Mouse (Mus musculus) megakaryocyte-erythroid progenitor cell, adult 5 weeks (primary cell): ENCODE results near the gene Gabre. TPM values are rescaled to one million over a fixed set of nuclear protein-coding genes. Genes with fewer than 3 reads are reported as not detected.

Source experiments
- polyA plus RNA-seq: library from polyadenylated mRNA; stranded (reverse); fragments of >175 nt; gene quantifications from 2 replicates; pipeline ENCODE4 v1.2.3, GENCODE M21; 2012

Gabre gene
- 0.15 and 0.56 TPM in 2 replicates for polyA plus RNA-seq

DNA sequence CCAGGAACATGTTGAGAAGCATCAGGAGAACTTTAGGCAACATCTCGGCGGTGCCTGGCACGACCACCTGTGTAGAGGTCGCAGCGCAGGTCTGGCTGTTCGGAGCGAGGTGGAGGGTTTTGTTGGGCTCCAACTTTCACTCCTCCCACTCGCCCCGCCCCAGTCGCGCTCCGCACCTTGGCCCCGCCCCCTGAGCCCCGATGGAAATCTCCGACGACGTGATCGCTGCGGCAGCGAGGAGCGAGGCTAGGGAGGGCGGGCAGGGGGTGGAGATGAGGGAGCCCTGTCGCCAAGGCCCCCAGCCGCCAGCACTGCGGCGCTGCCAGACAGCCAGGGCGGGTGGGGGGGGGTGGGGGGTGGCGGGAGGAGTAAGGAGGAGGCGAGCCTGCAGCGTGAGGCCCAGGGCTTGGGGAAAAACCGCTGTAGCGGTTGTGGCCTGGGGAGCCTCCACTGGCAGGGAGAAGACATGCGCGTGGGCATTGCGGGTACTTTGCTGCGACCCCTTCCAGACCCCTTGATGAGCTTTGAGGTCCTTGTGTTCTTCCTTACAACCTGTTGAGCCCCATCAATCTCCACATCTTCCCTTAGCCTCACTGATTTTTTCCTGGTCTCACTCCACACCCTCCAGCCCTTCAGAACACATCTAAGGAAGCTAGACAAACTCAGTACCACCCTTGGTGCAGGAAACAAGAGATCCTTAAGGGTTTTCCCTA is at the start of gene Gabre:
TSS of gene Gabre (minus strand) at position 145 of the 713 bp plus-strand sequence.

DNA sequence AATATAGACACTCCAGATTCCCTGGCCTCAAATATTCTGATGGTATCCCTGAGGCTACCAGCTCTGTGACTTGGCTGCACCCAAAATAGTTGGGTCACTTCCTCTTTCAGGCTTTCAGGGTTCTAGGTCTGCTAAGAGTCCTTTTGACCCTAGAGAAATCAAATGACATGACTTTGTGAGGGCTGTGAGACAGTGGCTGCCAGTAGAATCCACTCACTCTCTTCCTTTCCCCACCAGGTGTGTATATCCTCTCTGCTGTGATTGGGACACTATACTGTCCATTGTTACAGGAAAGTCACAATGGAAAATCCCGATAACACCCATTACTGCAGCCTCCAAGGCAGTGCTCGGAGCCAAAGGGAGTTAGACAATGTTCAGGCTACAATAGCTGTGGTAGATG is 52.9 kb downstream of the Gabre start, which contains the start of gene Magea4:
TSS of gene Magea4 (plus strand) at position 301 of the 400 bp plus-strand sequence.

Other genes with a start within 250 kb of the Gabre start
- not detected in 2 replicates for gene Magea4, start 52.8 kb downstream of the Gabre start, polyA plus RNA-seq
- not detected in 2 replicates for gene Magea10, start 112.1 kb upstream of the Gabre start, polyA plus RNA-seq